Mouse (Mus musculus) ES-E14 (cell line): ENCODE results near the gene Ntsr2.

ENCODE experiments used
- CHD2 ChIP-seq: IDR thresholded peaks from 2 replicates; pipeline ENCODE4 v1.6.1; 2014; ENCODE audit warnings: mild to moderate bottlenecking, low read depth, low read length, inconsistent platforms
- HCFC1 ChIP-seq: IDR thresholded peaks from 2 replicates; pipeline ENCODE4 v1.6.1; 2012; ENCODE audit warnings: low read length, inconsistent platforms, borderline replicate concordance; ENCODE audit not compliant: insufficient read depth
- ZC3H11A ChIP-seq: IDR thresholded peaks from 2 replicates; pipeline ENCODE4 v1.6.1; 2012; ENCODE audit warnings: low read depth, mild to moderate bottlenecking, inconsistent platforms, low read length, borderline replicate concordance

DNA sequence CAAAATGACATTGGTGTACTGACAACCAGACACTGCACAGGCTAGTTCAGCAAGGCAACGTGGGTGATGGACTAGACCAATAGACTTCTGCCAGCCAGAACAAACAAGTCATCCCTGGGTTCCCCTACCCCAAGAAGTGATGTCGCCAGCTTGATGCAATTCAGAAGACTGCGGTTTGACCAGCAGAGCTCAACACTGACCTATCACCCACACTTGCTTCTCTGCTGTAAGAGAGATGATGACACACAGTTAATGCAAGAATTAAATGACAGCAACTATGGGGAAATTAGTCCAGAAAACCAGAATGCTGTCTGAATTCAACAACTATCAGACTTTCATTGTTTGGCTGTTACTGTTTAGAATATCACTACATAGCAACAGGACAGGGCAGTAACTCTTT is 33.0 kb upstream of the Ntsr2 start:
- no peak for TF ChIP-seq CHD2
- TF ChIP-seq ZC3H11A, result no peak
- TF ChIP-seq HCFC1, result no peak
